Mouse (Mus musculus): ENCODE measurements around the gene Tes3-ps. TPM values are rescaled to one million over a fixed set of nuclear protein-coding genes. Genes with fewer than 3 reads are reported as not detected.

Gene Tes3-ps
- polyA plus RNA-seq, 1 experiment = not detected

GRCm38 (mm10) chr13:49538693-49539092, 45.6 kb downstream of the Tes3-ps start:
- TF ChIP-seq CTCF (conservative IDR thresholded peaks at IDR 0.05; ENCODE audit: insufficient read depth, insufficient read length, low read depth, low read length) (no peak), POLR2A (IDR thresholded peaks at IDR 0.05; ENCODE audit: low read depth, low read length) (no peak)
- no peaks in the 10 kb centered on the region for H3K27me3 ChIP-seq (replicated peaks; ENCODE audit: control insufficient read depth, insufficient read depth, low read length)
- WGBS = 79% methylated on average over 1 of the region's 1 CpGs
- no peak overlapping the region for H3K27ac ChIP-seq (ENCODE audit: insufficient read depth, low read depth, low read length)
- no peak overlapping the region for H3K4me3 ChIP-seq (ENCODE audit: insufficient read depth, low read depth, low read length)
- H3K4me1 ChIP-seq (ENCODE audit: control insufficient read depth, insufficient read depth, low read length) = no peaks in the 10 kb centered on the region
- H3K36me3 ChIP-seq (ENCODE audit: control insufficient read depth, insufficient read depth, low read length) = no peaks in the 10 kb centered on the region
- DNase-seq = no peak

DNA sequence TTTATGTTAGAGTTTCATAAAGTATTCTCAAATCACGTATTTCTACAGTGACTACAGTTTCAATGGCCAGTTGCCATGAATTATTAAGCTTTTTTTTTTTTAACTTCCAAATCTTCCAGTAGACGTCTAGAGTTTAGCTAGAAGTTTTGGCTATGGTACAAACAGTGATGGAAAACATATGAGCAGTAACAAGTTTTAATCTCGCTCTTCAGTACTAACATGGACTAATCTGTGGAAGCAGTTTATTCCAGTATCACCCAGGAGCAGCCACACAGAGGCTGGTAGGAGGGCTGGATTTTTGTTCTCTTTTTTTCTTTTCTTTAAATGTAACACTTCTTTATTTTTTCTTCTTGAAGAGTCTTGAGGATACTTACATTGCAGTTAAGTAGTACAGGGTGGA, 51.2 kb downstream of the Tes3-ps start, which contains the start of gene Aspn:
TSS of gene Aspn (plus strand) at position 165 of the 400 bp plus-strand sequence.
- H3K4me3 ChIP-seq (ENCODE audit: insufficient read depth, low read depth, low read length) = no peak within 1 kb of the TSS
- no peaks in the 10 kb centered on the region for H3K4me1 ChIP-seq (ENCODE audit: control insufficient read depth, insufficient read depth, low read length)
- no peak within 1 kb of the TSS for H3K27ac ChIP-seq (ENCODE audit: insufficient read depth, low read depth, low read length)
- WGBS = 71% methylated on average over 3 of the region's 3 CpGs
- no peak for DNase-seq
- H3K36me3 ChIP-seq (ENCODE audit: control insufficient read depth, insufficient read depth, low read length) = no peaks in the 10 kb centered on the region
- H3K27me3 ChIP-seq (replicated peaks; ENCODE audit: control insufficient read depth, insufficient read depth, low read length) = no peaks in the 10 kb centered on the region
- no peak for TF ChIP-seq CTCF (conservative IDR thresholded peaks at IDR 0.05; ENCODE audit: insufficient read depth, insufficient read length, low read depth, low read length)

GRCm38 (mm10) chr13:49545646-49546045, 52.5 kb downstream of the Tes3-ps start:
- peak overlapping the region; percentile 55 for H3K27ac ChIP-seq (ENCODE audit: insufficient read depth, low read depth, low read length)
- WGBS = 45% methylated on average over 3 of the region's 3 CpGs

More at GRCm38 (mm10) chr13:49545646-49546045, 52.5 kb downstream of the Tes3-ps start:
- no peak for DNase-seq
- H3K36me3 ChIP-seq (ENCODE audit: control insufficient read depth, insufficient read depth, low read length) = no peaks in the 10 kb centered on the region
- no peak overlapping the region for H3K4me3 ChIP-seq (ENCODE audit: insufficient read depth, low read depth, low read length)
- no peak for TF ChIP-seq POLR2A (IDR thresholded peaks at IDR 0.05; ENCODE audit: low read depth, low read length)
- TF ChIP-seq CTCF (conservative IDR thresholded peaks at IDR 0.05; ENCODE audit: insufficient read depth, insufficient read length, low read depth, low read length) = no peak
- no peaks in the 10 kb centered on the region for H3K4me1 ChIP-seq (ENCODE audit: control insufficient read depth, insufficient read depth, low read length)
- H3K27me3 ChIP-seq (replicated peaks; ENCODE audit: control insufficient read depth, insufficient read depth, low read length) = no peaks in the 10 kb centered on the region

Other genes with a start within 250 kb of the Tes3-ps start
- gene Susd3, start 244.6 kb upstream of the Tes3-ps start, polyA plus RNA-seq (2012; rRNA removed) = 50.1 and 62.3 TPM in 2 replicates
- 6.2 and 6.3 TPM in 2 replicates for gene Fgd3, start 173.0 kb upstream of the Tes3-ps start, polyA plus RNA-seq (2012; rRNA removed)
- gene Bicd2, start 151.7 kb upstream of the Tes3-ps start, polyA plus RNA-seq (2012; rRNA removed) = 17.0 and 17.6 TPM in 2 replicates
- gene Ippk, start 72.1 kb upstream of the Tes3-ps start, polyA plus RNA-seq (2012; rRNA removed) = 6.5 and 7.1 TPM in 2 replicates
- gene Ecm2, start 11.5 kb downstream of the Tes3-ps start, polyA plus RNA-seq (2012; rRNA removed) = 2.0 and 3.0 TPM in 2 replicates
- 0.56 and 1.0 TPM in 2 replicates for gene Aspn, start 51.1 kb downstream of the Tes3-ps start, polyA plus RNA-seq (2012; rRNA removed)
- gene Omd, start 89.1 kb downstream of the Tes3-ps start, polyA plus RNA-seq (2012; rRNA removed) = 0.69 and 0.70 TPM in 2 replicates
- 8.8 and 10.9 TPM in 2 replicates for gene Ogn, start 114.7 kb downstream of the Tes3-ps start, polyA plus RNA-seq (2012; rRNA removed)
- gene Cenpp, start 159.5 kb downstream of the Tes3-ps start, polyA plus RNA-seq (2012; rRNA removed) = 0.17 and 0.34 TPM in 2 replicates
- 1.3 and 2.3 TPM in 2 replicates for gene Nol8, start 159.8 kb downstream of the Tes3-ps start, polyA plus RNA-seq (2012; rRNA removed)
- gene Iars, start 188.8 kb downstream of the Tes3-ps start, polyA plus RNA-seq (2012; rRNA removed) = 16.9 and 19.5 TPM in 2 replicates

All from kidney, adult 2 months (tissue).